Mouse (Mus musculus): ENCODE data around the gene Phf20.

- TF ChIP-seq CTCF (IDR thresholded peaks at IDR 0.05; ENCODE audit: low read depth) (no peak), EP300 (IDR thresholded peaks at IDR 0.05; ENCODE audit: low read depth) (no peak)
These were observed 51.3 kb downstream of the Phf20 start for GRCm38 (mm10) chr2:156247599-156247998.

Data from liver, embryonic 14.5 days (tissue).